Mouse (Mus musculus) adrenal gland, adult 8-10 months (tissue): Measurements from ENCODE around the gene Med13l. TPM values are rescaled to one million over a fixed set of nuclear protein-coding genes. Genes with fewer than 3 reads are reported as not detected.
"Not testable (repeated sequence)": the region's sequence is repeated elsewhere in the genome, so short reads cannot be mapped to it uniquely, and the experiment has no call there.

Experiments used
- DNase-seq: peaks from one replicate; pipeline ENCODE4 v3.0.0; 2022
- total RNA-seq, 4 experiments: library from RNA; stranded (reverse); gene quantifications; 2 replicates each; pipeline ENCODE4 v1.2.4; 2022

The Med13l gene
- total RNA-seq, 4 experiments from 2014 or later, result 30.6 to 46.4 (median 40.2) TPM

- no peak for DNase-seq
Observed at GRCm38 (mm10) chr5:118632346-118632745, 71.9 kb downstream of the Med13l start.

DNA sequence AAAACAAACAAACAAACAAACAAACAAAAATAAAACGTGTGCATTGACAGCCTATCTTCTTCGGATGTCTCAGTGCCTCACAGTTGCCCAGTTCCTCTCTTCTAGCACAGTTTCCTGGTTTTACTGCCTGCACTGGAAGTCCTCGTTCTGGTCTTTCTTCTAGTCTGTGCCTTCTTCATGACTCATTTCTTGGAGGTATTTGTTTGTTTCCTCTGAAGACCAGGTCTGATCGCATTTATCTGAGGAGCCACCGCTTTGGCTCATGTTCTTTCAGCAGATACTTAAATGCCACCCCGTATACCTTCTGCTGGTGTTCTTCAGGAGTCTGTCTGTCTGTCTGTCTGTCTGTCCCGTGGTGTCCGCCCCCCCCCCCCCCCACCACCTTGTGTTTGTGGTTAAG lies 72.6 kb downstream of the Med13l start:
- DNase-seq, result no peak

- DNase-seq, result no peak
Observed at GRCm38 (mm10) chr5:118635476-118636187, 75.2 kb downstream of the Med13l start.

DNA sequence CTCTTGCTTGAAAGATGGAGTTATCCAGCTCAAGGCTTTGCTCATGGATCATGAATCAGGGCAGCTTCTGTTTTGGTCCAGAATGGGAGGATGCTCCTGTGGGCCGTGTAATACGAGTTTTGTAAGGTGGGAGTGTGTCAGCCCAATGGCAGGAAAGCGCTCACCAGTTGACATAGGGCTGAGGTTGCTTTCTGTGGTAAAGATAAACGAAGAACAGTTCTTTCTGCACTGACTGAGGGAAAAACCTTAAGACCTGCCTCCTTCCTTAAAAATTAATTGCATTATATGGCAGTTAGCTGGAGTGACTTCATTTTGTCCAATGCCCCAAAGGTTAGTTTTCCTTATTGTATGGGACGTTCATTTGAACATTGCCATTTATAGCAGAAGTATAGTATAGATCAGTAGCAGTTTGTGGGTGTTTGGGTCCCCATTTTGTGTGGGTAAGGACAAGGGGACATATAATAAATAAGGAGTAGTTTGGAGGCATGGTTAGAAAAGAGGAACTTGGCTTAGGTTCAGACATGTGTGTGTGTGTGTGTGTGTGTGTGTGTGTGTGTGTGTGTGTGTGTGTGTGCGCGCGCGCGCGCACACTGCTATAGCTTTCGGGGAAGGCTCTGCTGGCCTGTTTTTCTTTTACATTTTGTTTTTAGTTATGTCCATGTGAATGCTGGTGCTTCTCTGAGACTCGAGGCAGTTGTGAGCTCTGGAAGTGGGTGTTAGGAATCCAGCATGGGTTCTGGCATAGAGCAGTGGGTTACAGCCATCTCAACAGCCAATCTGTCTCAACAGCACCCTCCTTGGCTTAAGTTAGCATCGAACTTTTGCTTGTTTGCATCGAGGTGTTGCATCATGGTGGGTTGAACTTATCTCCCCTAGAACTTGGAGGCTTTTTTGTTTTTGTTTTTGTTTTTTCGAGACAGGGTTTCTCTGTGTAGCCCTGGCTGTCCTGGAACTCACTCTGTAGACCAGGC lies 76.2 kb downstream of the Med13l start:
- no peak for DNase-seq

DNA sequence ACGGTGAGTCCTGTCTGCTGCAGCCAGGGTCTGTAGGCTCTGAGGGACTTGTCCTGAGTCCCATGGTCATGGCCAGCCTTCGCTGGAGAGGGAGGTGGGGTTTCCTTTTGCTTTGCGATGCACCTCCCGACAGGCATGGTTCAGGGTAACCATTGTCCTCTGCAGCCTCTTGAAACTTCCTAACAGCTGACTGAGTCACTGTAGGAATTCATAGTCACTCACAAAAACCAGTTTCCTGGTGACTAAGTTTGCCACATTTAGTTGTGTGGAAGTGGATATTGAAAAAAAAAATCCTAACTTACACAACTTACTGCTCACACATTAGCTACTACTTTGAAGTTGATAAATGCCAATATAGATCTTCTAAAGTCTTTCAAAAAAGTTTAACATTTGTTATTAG lies 77.5 kb downstream of the Med13l start:
- no peak for DNase-seq

- DNase-seq, result no peak
Observed at GRCm38 (mm10) chr5:118638534-118639109, 78.1 kb downstream of the Med13l start.

DNA sequence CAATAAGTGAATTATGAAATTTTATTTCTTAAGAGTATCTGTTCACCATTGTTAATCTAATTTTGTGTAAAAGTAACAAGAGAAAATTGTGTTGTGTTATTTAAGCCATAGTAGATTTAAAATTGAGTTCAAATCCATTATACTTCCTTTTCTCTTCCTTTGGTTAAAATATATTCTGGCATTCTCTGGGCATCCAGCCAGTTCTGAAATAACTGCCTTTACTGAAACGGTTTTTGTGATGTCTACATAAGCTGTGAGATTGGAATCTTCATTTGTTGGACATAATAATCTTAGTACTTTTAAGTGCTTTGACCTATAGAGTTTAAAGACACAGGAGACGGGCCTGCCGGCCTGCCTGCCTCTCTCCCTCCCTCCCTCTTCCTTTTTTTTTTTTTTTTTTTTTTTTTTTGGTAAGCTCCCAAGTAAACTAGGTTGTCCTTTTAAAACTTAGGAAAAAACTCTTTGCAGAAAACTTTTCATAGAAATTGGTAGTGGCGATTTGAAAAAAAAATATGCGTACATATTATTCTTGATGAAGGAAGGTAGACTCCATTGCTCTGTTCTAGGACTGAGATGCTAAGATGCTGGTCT lies 78.7 kb downstream of the Med13l start:
- DNase-seq, result no peak

DNA sequence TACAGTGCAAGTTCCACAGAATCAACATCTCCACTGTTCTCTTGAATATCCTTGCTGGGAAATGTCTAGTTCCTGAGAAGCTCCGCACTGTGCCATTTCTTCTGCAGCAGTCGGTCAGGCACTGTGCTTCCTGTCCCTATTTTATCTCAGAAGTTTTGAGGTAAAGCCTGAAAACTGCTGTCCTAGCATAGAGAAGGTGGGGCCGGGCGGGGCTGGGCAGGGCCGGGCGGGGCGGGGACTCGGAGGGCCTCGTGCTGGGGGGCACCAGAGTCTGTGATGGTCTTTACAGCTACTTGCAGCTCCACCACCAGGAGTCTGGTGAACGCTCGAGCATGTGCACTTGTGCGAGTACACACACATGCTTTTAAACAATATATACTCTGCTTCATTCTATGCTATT lies 83.6 kb downstream of the Med13l start:
- no peak for DNase-seq

DNA sequence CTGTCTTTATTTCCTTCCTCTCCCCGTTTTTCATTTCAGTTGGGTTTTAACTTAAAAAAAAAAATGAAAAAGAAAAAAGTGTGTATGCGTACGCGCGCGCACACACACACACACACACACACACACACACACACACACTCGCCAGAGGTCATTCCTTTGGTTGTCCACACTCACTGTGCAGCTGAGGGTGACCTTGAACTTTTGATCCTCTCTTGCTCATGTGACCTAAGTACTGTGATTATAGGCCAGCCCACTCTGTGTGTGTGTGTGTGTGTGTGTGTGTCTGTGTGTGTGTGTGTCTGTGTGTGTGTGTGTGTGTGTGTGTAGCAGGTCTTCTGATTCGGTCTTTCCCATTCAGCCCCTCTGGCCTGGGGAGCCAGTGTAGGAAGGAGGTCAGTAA lies 84.0 kb downstream of the Med13l start:
- DNase-seq, result no peak

DNA sequence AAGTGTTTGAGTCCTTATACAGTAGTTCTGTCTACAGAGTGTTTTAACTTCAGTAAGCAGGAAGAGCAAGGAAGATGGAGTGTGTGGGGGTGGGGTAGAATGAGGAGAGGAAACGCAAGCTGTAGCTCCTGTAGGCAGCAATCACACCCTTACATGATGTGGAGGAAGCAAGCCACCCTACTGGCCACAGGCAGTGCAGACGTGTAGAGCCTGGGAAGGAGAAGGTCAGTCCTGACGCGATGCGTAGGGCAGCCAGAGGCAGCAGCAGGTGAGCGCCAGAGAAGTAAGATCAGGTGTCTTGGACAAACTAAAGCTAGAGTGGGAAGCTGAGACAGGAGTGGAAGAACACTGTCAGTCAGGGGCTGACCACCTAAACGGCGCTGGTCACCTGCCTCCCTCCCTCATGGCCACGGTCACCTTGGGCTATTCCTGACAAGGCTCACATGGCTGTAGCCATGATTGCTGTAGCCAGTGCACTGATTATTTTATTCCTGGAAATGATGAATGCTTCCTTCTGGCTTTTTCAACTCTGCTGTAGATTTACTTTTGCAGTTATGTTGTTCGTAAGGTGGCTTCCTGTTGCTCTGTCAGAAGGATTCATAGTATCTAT lies 84.8 kb downstream of the Med13l start:
- DNase-seq, result no peak

GRCm38 (mm10) chr5:118646897-118647296 lies 86.4 kb downstream of the Med13l start:
- DNase-seq, result no peak

DNA sequence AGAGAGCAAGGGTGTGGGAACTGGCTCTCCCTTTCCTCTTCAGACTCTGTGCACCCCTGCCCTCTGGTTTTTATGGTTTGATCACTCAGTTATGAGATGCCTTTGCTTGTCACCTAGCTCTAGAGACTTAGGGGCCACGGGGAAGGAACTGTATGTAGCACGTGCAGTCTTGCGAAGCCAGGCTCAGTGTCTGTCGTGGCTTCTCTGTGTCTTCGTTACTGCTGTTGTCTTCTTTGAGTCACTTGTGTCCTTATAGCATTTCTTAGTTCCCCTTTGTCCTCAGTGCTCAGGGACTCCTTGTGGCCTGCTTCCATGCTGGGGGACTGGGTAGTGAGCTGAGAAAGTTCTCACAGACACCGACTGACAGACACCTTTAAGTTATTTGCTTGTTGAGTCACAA lies 86.9 kb downstream of the Med13l start:
- DNase-seq, result no peak

- DNase-seq, result no peak
Observed at GRCm38 (mm10) chr5:118649215-118650006, 88.9 kb downstream of the Med13l start.

DNA sequence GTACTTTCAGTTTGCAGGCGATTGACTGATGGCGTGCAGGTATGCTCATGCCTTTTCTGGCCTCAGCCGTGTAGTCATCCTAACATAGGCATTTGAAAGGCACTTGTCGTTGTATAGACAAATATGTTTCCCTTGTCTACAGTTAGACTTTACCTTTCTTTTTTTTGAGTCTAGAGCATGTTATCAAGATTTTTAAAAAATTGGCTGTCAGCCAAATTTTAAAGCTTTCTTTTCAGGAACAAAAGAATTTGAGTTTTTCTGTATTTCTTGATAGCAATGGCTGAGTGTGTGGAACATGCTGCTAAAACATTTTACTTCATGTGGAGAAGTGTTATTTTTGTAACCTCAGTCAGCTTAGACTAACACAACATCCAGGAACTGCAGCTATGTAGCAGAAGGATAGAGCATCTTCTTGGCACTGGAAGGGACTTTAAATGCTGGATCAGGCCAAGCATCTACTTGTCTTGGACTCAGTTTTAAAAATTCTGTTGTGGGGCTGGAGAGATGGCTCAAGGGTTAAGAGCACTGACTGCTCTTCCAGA lies 89.6 kb downstream of the Med13l start:
- no peak for DNase-seq

GRCm38 (mm10) chr5:118650746-118651145 lies 90.3 kb downstream of the Med13l start:
- DNase-seq, result peak; percentile 19

DNA sequence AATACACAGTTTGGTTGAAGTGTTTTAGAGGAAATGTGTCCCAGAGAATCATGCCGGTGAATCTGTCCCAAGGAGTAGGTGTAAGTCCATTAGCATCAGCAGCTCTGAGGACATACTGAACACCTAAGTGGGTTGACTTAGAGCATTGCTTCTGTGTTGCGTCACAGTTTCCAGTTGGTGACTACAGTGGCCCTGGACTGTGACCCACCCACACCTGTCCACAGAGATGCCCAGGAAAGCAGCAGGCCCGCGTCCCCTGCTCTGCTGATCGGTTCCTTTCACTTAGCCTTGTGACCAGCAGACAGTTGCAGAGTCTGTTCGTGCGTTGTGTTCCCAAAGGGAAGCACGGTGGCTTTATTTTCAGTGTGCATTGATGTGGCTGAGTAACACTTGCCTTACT lies 92.1 kb downstream of the Med13l start:
- DNase-seq, result no peak

DNA sequence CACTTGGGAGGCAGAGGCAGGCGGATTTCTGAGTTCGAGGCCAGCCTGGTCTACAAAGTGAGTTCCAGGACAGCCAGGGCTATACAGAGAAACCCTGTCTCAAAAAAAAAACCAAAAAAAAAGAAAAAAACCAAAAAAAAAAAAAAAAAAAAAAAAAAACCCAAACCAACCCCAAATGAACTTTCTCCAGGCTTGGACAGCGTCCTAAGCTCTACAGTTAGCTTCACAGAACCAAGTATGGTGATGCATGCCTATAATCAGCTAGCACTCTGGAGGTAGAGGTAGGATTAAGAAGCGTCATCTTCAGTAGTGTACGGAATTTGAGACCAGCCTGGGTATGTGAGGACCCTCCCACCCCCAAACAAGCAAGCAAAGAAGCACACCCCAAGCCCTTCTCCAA lies 92.6 kb downstream of the Med13l start:
- DNase-seq, result not testable (repeated sequence)

- no peak for DNase-seq
Observed at GRCm38 (mm10) chr5:118654599-118654998, 94.1 kb downstream of the Med13l start.

GRCm38 (mm10) chr5:118655025-118655424 lies 94.5 kb downstream of the Med13l start:
- no peak for DNase-seq

DNA sequence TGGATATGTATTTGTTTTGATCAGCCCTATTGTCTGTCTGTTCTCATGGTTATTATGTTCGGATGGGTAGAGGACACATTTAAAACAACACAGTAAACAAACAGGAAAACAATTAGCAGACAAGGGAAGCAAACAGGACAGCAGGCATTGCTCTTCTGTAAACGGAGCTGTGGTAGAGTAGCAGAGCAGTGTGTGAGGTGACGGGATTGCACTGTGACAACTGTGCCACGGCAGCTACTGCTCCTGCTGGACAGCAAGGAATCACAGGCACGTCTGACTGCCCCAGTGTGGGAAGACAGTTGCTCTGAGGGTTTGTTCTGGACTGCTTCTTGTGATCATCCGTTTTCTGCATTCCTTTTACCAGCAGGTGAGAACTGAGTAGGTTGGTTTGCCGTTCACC lies 94.9 kb downstream of the Med13l start:
- no peak for DNase-seq

DNA sequence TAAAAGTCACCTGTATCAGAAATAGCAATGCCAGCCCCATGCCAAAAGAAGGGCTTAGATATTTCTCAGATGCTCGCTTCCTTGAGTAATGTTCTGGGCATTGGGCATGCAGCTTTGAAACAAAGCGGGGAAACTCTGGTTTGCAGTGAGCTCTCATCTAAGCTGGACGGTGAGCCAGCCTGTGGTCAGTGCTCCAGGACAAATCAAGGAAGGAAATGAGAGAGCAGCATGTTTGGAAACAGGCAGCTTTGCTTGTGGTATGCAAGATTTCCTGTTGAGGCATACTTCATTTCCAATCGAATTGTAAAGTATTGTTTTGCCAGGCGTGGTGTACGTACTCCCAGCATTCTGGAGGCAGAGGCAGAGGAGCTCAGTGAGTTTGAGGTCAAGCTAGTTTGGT lies 95.5 kb downstream of the Med13l start:
- no peak for DNase-seq
